Mouse (Mus musculus): ENCODE data around the gene Acsl4. TPM values are rescaled to one million over a fixed set of nuclear protein-coding genes. Genes with fewer than 3 reads are reported as not detected.

Acsl4 gene
- total RNA-seq (2012; rRNA removed), result 10.0 and 13.1 TPM in 2 replicates
- total RNA-seq (2014; rRNA removed), result 26.8 and 29.9 TPM in 2 replicates
- polyA plus RNA-seq (2012; ENCODE audit: insufficient read length, low read depth), result 25.9 TPM in 2 replicates

DNA sequence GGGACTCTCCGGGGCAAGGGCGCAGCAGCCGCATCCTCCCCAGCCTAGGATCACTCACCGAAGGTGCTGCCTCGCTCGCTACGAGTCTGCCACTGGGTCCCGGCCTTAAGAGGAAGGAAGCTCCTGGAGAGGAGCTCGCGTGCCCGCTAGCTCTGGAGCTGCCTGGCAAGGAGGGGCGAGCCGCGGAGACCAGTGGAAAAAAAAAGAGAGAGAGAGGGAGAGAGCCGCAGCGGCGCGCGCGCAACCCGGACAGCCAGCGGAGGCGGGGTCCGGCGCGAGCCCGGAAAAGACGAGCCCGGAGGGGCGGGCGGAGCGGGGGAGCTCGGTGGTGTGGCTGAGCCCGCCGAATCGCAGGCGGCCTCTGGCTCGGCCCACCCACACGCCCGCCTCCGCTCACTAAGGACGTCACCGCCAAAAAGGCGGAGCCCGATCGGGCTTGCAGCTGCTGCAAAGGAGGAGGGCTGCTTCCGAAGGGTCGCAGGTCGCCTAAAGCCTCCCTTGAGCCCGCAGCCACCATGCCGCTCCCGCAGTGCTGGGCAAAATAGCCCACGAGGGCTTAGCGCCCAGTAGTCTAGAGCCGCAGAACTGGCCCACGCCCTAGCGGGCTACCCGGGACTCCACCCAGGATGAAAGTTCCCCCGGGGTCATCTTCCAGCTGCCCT is at the start of gene Acsl4:
TSS of gene Acsl4 (minus strand) at position 289 of the 662 bp plus-strand sequence.
- peaks cover 18% of the 10 kb centered on the region for H3K79me2 ChIP-seq (replicated peaks; ENCODE audit: control insufficient read depth, extremely low read depth, insufficient read depth, poor library complexity, severe bottlenecking)
- H3K27ac ChIP-seq (ENCODE audit: insufficient read depth, low read depth), result peak within 1 kb of the TSS; percentile 46; the same call in 1 of the 2 replicates
- peak within 1 kb of the TSS; percentile 82 for H3K4me2 ChIP-seq (ENCODE audit: insufficient read depth, low read depth, poor library complexity, severe bottlenecking)
- no peaks in the 10 kb centered on the region for H3K27me3 ChIP-seq (replicated peaks)
- in situ Hi-C loops (cut with MboI; ENCODE audit: low pct_ligation_motif_present, low pct_unique_long_range_greater_than_20kb, low sequenced_read_pairs), result no loop called here
- TF ChIP-seq ZMIZ1 (IDR thresholded peaks at IDR 0.05; ENCODE audit: low read depth, low read length) (peak; percentile 82), GABPA (IDR thresholded peaks at IDR 0.05; ENCODE audit: insufficient replicate concordance, low read depth, low read length) (no peak), CHD2 (IDR thresholded peaks at IDR 0.05; ENCODE audit: low read length) (no peak), JUND (conservative IDR thresholded peaks at IDR 0.05; ENCODE audit: low read depth, low read length) (no peak), RAD21 (IDR thresholded peaks at IDR 0.05; ENCODE audit: low read depth, low read length) (no peak), CHD1 (IDR thresholded peaks at IDR 0.05; ENCODE audit: low read depth, low read length) (no peak), POLR2AphosphoS2 (IDR thresholded peaks at IDR 0.05; ENCODE audit: low read depth, low read length) (no peak), NRF1 (IDR thresholded peaks at IDR 0.05; ENCODE audit: low read depth, low read length) (peak; percentile 79), SIN3A (IDR thresholded peaks at IDR 0.05; ENCODE audit: low read length) (0 out of 2 replicates have a peak, but pooled peaks have one; percentile 5), EP300 (IDR thresholded peaks at IDR 0.05; ENCODE audit: low read length) (no peak), USF1 (IDR thresholded peaks at IDR 0.05; ENCODE audit: low read depth, low read length) (no peak), TBP (conservative IDR thresholded peaks at IDR 0.05; ENCODE audit: low read depth, low read length) (peak; percentile 81), ZKSCAN1 (IDR thresholded peaks at IDR 0.05; ENCODE audit: borderline replicate concordance, low read depth, low read length) (no peak), JUN (IDR thresholded peaks at IDR 0.05; ENCODE audit: insufficient read depth, low read depth, low read length) (no peak), ZNF384 (IDR thresholded peaks at IDR 0.05; ENCODE audit: low read depth, low read length) (peak; percentile 81), MYC (IDR thresholded peaks at IDR 0.05; ENCODE audit: low read depth, low read length) (no peak), E2F4 (IDR thresholded peaks at IDR 0.05; ENCODE audit: insufficient replicate concordance, low read depth, low read length) (no peak), TCF12 (IDR thresholded peaks at IDR 0.05; ENCODE audit: low read depth, low read length) (peak; percentile 62), MAX (IDR thresholded peaks at IDR 0.05; ENCODE audit: low read length) (no peak), IRF4 (IDR thresholded peaks at IDR 0.05; ENCODE audit: low read depth, low read length) (no peak), ZC3H11A (IDR thresholded peaks at IDR 0.05; ENCODE audit: low read depth, low read length) (no peak), ETS1 (conservative IDR thresholded peaks at IDR 0.05; ENCODE audit: low read depth, low read length) (no peak), NELFE (IDR thresholded peaks at IDR 0.05; ENCODE audit: low read depth, low read length) (peak; percentile 75), UBTF (IDR thresholded peaks at IDR 0.05; ENCODE audit: low read depth, low read length) (no peak), BHLHE40 (IDR thresholded peaks at IDR 0.05; ENCODE audit: low read depth, low read length) (peak; percentile 50), PAX5 (IDR thresholded peaks at IDR 0.05; ENCODE audit: low read length) (no peak), USF2 (conservative IDR thresholded peaks at IDR 0.05; ENCODE audit: low read depth, low read length) (no peak), POLR2A (IDR thresholded peaks at IDR 0.05; ENCODE audit: low read depth, low read length) (peak; percentile 82), RCOR1 (conservative IDR thresholded peaks at IDR 0.05; ENCODE audit: low read depth, low read length) (no peak), MAFK (IDR thresholded peaks at IDR 0.05; ENCODE audit: insufficient replicate concordance, low read length) (no peak), ELF1 (IDR thresholded peaks at IDR 0.05; ENCODE audit: low read depth, low read length) (peak; percentile 72), CTCF (conservative IDR thresholded peaks at IDR 0.05 in 1 of 2, IDR thresholded peaks at IDR 0.05 in 1 of 2; ENCODE audit: low read depth in 2 of 2, low read length in 2 of 2) (no peak), MXI1 (IDR thresholded peaks at IDR 0.05; ENCODE audit: low read depth, low read length) (no peak), HCFC1 (IDR thresholded peaks at IDR 0.05; ENCODE audit: low read depth, low read length) (peak; percentile 34; the same call in 1 of the 2 replicates), SMC3 (IDR thresholded peaks at IDR 0.05; ENCODE audit: low read depth, low read length) (no peak), MAZ (IDR thresholded peaks at IDR 0.05; ENCODE audit: low read depth, low read length) (no peak), KAT2A (IDR thresholded peaks at IDR 0.05; ENCODE audit: insufficient replicate concordance, low read length) (no peak), MEF2A (IDR thresholded peaks at IDR 0.05; ENCODE audit: borderline replicate concordance, low read depth, low read length) (no peak)
- DNase-seq (ENCODE audit: extremely low read depth), result peak; percentile 75
- no peaks in the 10 kb centered on the region for H3K4me1 ChIP-seq (ENCODE audit: control insufficient read depth in 1 of 2, insufficient read depth in 2 of 2)
- H3K4me3 ChIP-seq (replicated peaks in 1 of 3; ENCODE audit: low read depth in 2 of 3, low read length in 2 of 3, poor library complexity in 1 of 3), result peak within 1 kb of the TSS; percentile 70 to 83 (median 82)
- H3K9ac ChIP-seq (ENCODE audit: insufficient read depth, low read depth), result peak within 1 kb of the TSS; percentile 85
- dilution Hi-C loops (cut with MboI; ENCODE audit: extremely low pct_ligation_motif_present, extremely low pct_unique_long_range_greater_than_20kb, low sequenced_read_pairs), result no loop called here
- no peaks in the 10 kb centered on the region for H3K36me3 ChIP-seq (replicated peaks in 1 of 2; ENCODE audit: control insufficient read depth in 1 of 2, insufficient read depth in 1 of 2, low read length in 1 of 2)
- H3K9me3 ChIP-seq (replicated peaks; ENCODE audit: low read length), result no peaks in the 10 kb centered on the region

Measured in CH12.LX (cell line).